Mouse (Mus musculus) urinary bladder, adult 2 months (tissue): ENCODE results near the gene Trim66. TPM values are rescaled to one million over a fixed set of nuclear protein-coding genes. Genes with fewer than 3 reads are reported as not detected.

Source experiments
- DNase-seq: peaks from one replicate; pipeline ENCODE4 v3.0.0; 2022; ENCODE audit warnings: low spot score
- polyA plus RNA-seq: library from polyadenylated mRNA; depleted of rRNA; stranded (reverse); fragments of >200 nt; gene quantifications from 2 replicates; pipeline ENCODE4 v1.2.3, GENCODE M21; 2012; rRNA removed

Trim66 gene
- polyA plus RNA-seq, 1 experiment: 0.15 TPM

GRCm38 (mm10) chr7:109454856-109455255 is 53.1 kb downstream of the Trim66 start:
- no peak for DNase-seq

GRCm38 (mm10) chr7:109448060-109448459 is 59.9 kb downstream of the Trim66 start:
- no peak for DNase-seq

GRCm38 (mm10) chr7:109445012-109445411 is 62.9 kb downstream of the Trim66 start:
- DNase-seq: no peak

GRCm38 (mm10) chr7:109442739-109443138 is 65.2 kb downstream of the Trim66 start:
- DNase-seq: no peak

- no peak for DNase-seq
These were observed 67.2 kb downstream of the Trim66 start for GRCm38 (mm10) chr7:109440697-109441269.

GRCm38 (mm10) chr7:109438781-109439591 is 68.9 kb downstream of the Trim66 start, which contains the start of gene Stk33:
Gene Stk33, minus strand, starts transcription at chr7:109439081.
- DNase-seq: peak; percentile 30

- no peak for DNase-seq
These were observed 83.3 kb downstream of the Trim66 start for GRCm38 (mm10) chr7:109424422-109425159.

DNA sequence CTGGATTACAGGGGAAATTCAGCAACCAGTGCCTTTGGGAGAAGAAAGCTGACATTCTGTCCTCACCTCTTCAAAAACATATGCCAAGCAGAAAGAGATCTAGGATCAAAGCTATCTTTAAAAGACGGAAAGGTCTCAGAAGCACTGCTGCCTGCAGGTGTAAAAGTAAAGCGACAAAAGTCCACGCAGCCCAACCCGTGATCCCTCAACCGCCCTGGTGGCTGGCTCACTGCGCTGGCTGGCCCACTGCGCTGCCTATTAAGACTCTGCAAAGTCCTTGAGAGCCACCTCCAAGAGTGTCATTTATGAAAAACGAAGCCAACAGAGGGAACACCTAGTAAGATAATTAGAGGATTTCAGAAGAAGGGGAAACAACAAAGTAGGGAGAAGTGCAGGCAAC is 85.1 kb downstream of the Trim66 start:
- no peak for DNase-seq

DNA sequence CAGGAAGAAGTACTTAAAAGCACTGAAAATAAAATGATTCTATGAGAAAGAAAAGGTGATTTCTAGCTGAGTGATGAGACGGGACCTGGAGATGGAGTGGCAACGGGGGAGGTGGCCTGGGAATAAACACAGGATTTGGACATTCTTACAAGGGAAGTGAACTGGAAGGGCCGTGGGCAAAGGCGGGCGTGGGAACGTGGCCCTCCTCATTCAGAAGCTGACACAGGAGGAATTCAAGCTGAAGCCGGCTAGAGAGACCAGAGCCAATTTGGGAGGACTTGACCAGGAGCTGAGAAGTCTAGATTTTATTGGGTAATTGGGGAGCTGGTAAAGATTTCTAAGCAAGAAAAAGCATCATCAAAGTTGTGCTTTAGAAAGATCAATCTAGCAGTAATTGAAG is 102.4 kb downstream of the Trim66 start:
- DNase-seq: no peak

GRCm38 (mm10) chr7:109399299-109399698 is 108.6 kb downstream of the Trim66 start:
- DNase-seq: no peak

Other genes with a start within 250 kb of the Trim66 start
- gene Stk33, start 69.1 kb downstream of the Trim66 start, polyA plus RNA-seq: 0.41 and 0.49 TPM in 2 replicates
- 735 and 823 TPM in 2 replicates for gene Rpl27a, start 11.0 kb upstream of the Trim66 start, polyA plus RNA-seq
- gene St5, start 195.5 kb upstream of the Trim66 start, polyA plus RNA-seq: 40.5 and 42.3 TPM in 2 replicates
- 27.0 and 30.8 TPM in 2 replicates for gene Akip1, start 195.6 kb upstream of the Trim66 start, polyA plus RNA-seq
- 14.3 and 18.2 TPM in 2 replicates for gene BC051019, start 215.7 kb upstream of the Trim66 start, polyA plus RNA-seq
- gene Ascl3, start 223.6 kb upstream of the Trim66 start, polyA plus RNA-seq: 0.15 and 0.17 TPM in 2 replicates
- 44.5 and 52.9 TPM in 2 replicates for gene Tmem9b, start 244.7 kb upstream of the Trim66 start, polyA plus RNA-seq